Mouse (Mus musculus) adrenal gland, adult (tissue): Measurements from ENCODE around the gene Oxct2b.
A peak's percentile ranks its signal among the peaks of the same experiment; 100 is the strongest.
"Not testable (repeated sequence)": the region's sequence is repeated elsewhere in the genome, so short reads cannot be mapped to it uniquely, and the experiment has no call there.

Source experiments
- DNase-seq, 2 experiments: peaks; one replicate each; pipeline ENCODE4 v3.0.0; 2022 to 2023; ENCODE audit warnings: low spot score in 1 of 2; ENCODE audit not compliant: inconsistent age in 2 of 2

The Oxct2b gene

DNA sequence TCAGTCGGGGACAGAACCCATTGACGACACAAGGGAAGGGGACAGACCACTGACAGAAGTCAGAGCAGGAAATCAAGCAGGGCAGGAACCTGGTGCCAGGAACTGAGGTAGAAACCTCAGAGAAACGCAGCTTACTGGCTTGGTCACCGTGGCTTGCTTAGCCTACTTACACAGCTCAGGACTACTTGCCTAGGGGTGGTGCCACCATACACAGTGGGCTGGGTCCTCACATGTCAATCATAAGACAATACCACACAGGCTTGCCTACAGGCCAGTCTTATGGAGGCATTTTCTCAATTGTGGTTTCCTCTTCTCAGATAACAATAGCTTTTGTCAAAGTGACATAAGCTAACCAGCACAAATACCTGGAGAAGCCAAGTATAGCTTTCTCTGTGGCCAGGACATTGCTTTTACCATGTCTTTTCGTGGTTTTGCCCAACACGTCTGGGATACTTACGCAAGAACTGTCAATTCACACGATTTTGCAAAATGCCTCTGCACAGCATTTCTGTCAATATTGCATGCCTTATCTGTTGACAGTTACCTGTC lies 3.8 kb upstream of the Oxct2b start:
- no peak for DNase-seq

DNA sequence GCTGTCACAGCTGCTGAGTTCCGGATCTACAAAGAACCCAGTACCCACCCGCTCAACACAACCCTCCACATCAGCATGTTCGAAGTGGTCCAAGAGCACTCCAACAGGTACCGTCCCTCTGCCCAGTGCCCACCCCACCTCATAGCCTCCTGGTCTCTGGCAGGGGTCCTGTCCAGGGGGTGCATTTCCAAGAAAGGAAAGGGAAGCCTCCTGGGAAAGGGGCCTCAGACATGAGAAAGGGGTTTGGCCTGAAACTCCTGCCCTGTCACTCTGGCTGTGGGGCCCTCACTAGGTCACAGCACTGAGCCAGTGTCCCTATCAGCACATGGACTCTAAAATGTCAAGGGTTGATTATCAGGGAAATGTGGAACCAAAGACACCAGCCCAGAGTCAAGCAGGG lies 1.4 kb upstream of the Oxct2b start:
- not testable (repeated sequence) for DNase-seq

DNA sequence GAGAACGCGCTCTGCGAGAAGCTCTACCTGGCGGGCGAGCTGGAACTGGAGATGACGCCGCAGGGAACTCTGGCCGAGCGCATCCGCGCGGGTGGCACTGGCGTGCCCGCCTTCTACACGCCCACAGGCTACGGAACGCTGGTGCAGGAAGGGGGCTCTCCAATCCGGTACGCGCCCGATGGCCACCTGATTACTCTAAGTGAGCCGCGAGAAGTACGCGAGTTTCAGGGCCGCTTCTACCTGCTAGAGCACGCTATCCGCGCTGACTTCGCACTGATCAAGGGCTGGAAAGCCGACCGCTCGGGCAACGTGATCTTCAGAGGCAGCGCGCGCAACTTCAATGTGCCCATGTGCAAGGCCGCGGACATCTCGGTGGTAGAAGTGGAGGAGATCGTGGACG lies 574 bp downstream of the Oxct2b start:
- not testable (repeated sequence) for DNase-seq

DNA sequence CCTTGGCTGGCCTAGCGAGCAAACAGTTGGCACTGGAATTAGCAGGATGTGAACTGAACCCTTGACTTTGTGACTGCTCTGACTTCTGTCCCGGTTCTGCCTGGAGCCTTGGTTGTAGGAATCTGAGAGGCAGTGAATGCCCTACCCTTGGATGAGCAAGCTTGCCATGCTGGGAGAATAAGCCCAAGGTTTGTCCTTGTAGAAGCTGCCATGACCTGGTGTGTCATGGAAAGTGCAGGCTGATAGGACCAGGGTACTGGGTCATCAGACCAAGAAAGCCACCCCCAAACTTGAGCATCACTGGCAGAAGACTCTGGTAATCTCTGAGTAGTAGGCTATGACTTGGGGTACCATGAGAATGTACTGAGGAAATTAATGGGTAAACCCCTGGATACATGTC lies 5.2 kb downstream of the Oxct2b start:
- DNase-seq = peak in 1 of 2 experiments; percentile 74

DNA sequence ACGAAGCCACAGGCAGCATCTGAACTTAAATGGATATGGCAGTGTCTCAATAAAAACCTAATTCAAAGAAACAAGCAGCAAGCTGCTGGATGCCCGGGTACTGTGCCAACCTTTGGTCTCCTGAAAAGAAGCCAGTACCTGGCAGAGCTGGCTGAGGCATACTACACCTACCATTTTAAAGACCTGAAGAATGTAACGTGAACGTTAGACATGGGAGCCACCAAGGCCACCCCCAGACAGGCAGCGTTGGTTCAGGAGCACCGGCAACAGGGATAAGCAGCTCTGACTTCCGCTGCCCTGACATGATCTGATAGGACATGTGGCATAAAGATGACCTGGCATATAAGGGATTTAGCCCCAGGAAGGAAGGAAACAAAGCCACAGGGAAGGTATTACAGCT lies 10.6 kb downstream of the Oxct2b start:
- no peak for DNase-seq

DNA sequence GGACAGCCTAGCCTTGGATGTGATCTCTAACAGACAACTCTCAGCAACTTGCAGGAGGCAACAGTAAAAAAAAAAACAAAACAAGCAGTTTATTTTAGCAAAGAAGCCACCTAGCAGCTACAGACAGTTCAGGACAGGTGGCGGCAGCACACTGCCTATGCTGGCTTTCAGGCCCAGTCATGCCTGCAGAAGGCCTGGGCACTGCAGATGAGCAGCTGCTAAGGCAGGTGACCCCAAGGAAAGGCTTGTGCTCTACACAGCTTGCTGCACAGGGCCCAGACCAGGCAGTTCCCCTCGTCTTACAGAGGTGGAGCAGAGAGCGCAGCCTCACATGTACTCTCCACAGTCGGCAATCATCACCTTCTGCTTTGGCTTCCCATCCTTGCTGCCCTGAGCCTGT lies 11.0 kb downstream of the Oxct2b start:
- DNase-seq = no peak

DNA sequence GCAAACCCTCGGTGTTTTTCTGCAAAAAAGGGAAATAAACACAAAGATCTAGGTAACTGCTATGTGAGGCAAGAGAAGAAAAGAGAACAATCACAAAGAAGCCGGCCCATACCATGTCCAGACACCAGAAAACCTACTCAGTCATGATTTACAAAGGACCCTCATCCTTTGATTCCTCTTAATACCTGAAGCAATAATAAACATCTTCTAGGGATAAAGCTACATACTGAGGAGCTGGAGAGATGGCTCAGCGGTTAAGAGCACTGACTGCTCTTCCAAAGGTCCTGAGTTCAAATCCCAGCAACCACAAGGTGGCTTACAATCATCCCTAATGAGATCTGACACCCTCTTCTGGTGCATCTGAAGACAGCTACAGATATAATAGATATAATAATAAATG lies 21.5 kb downstream of the Oxct2b start:
- no peak for DNase-seq

DNA sequence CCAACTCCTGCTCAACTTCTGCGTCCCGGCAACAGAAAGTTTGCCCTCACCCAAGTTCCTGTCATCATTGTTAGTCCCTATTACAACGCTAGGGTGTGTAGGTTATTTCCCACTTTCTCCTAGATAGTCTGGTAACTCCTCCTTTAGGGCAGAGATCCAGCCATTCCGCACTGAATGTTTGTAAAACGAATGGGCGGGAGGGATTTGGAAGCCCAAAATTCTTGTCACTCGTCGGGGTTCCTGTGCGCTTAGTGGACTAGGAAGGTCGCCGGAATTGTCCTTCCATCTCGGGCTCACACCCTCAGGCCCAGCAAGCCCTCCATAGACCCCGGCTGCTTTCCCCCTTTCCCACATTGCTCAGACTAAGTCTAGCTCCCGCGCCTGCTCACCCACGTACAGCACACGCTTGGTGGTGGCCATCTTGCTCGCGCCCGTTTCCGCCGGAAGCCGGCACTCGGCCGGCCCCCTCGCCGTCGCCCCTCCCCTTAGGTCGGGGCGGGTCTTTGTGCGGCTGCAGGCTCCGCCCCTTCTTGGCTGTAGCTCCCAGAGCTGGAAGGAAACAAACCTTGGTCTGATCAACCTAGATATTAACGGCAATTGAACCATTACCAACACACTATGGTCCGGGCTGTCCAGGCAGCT lies 23.6 kb downstream of the Oxct2b start, which contains the start of gene Ppie:
Gene Ppie (minus strand): TSS at position 439 of the 642 bp plus-strand sequence.
- DNase-seq = peak; percentile 78 to 93

DNA sequence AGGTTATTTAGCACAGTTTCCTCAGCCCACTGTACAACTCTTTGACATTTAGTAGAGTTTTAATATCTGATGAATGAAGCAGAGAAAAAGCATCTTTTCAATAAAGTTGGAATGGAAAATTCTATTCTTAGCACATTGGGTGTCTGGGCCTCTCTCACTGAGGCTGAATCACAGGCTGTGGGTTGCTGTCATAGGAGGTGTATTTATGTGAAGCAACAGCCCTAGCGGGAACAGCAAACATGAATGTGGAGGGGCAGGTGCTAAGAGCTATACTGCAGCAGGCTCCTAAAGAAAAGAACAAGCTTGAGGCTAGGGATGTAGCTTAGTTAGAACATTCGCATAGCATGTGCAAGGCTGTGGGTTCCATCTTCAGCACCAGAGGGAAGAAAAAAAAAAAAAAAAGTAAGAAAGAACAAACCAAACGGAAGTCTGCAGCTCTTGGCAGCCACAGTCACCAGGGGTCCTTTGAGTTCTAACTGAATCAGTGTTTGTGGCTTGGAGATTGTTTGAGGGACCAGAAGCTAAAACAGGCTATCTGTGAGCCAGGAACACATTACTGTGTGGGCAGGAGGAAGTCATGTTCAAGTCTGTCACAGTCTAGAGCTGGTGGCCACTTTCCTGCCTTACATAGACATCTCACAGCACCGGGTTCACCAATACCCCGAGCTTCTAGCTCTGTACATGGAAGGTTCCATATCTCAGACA lies 31.5 kb downstream of the Oxct2b start:
- DNase-seq = no peak

DNA sequence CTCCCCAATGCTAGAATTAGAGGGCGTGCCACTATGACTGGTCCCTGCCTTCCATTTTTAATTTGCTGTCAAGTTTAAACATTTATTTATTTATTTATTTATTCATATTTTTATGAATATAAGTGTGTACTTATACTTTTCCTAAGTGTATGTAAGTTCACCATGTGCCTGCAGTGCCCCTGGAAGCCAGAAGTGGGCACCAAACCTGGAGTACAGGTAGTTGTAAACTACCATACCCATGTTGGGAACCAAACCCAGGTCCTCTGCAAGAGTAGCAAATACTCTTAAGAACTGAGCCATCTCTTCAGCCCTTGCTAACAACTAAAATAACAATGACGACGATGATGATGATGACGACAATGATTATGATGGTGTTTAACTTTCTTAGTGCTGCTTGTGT lies 35.9 kb downstream of the Oxct2b start:
- DNase-seq = no peak

DNA sequence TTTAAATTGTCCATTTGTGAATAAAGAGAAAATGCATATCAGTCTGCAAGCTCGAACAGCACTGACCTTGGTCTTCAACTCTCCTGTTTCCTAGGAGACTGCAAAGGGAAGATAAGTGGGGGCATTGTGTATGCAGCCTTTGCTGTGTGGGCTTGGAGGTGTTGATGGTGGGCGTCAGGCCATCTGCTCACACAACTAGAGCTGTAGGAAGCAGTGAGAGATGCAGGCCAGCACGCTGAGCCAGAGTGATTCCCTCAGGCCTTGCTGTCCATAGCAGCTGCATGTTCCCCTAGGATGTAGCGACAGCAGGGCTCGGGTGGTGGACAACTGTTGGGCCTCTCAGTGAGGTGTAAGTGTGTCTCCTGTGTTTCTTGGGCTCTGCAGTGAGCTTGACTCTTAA lies 36.9 kb downstream of the Oxct2b start:
- DNase-seq = no peak

DNA sequence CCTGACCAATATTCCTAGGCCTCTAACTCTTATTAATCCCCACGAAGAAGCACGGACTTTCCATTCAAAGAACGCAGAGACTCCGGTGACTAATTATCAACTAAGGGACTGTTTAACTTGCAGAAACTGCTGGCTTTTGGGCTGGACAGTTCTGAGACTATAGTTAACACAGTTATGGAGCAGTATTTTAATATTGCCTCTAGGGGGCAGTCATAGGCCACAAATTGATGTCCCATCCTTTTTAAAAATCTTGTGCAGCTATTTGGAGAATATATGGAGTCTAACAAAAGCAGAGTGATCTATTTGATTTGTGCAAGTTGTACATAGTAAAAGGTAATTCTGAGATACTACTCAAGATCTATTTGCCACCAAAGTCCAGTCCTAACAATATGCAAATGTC lies 38.9 kb downstream of the Oxct2b start:
- DNase-seq = peak; percentile 18 to 82

DNA sequence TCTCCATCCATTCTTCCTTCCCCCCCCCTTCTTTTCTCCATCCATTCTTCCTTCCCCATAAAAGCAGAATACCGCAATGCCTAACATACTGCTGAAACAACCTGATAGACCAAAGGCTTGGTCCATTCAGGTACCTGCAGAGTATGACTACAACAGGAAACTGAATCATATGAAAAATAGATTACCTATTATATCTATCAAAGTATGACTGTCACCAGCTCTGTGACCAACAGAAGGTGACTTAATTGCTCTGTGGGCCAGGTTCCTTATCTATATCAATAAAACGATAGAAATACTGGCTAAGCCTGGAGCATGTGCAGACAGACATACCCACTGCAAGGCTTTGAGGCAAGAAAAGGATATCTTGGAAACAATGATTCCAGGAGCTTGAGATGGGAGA lies 39.4 kb downstream of the Oxct2b start:
- no peak for DNase-seq

DNA sequence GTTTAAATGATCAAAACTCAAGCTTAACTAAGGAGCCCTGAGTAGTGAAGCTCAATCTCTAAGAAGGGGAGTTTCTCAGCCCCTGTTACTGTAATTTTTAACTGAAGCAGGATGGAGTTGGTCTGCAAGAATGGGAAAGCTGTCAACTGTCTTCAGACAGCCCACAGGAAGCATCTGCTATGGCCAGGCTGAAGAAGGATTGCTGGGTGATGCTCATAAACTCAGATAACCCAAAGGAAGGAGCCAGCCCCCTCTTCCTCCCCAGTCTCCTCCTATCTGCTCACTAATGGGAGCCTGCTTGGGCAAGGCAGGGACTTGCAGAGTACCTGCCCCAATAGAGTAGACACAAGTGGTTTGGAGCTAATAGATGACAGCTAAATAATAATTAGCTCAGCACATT lies 39.8 kb downstream of the Oxct2b start:
- DNase-seq = no peak

DNA sequence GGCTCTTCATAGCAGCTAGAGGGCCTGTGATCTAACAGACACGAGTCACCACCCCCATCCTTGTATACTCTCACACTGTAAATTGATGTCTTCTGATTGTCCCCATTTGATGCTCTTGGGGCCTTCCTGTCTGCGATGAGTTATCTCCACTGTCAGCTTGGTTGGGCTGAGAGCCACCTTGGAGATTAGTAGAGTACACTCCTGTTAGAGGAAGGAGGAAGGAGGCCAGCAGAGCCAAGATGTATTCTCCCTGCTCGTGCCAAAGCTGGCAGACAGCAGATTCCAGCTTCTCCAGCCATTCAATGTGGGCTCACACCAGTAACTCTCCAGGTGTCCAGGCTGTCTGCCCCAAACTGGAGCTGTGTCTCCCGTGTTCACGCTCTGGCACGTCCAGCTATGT lies 44.5 kb downstream of the Oxct2b start:
- DNase-seq = peak in 1 of 2 experiments; percentile 44

DNA sequence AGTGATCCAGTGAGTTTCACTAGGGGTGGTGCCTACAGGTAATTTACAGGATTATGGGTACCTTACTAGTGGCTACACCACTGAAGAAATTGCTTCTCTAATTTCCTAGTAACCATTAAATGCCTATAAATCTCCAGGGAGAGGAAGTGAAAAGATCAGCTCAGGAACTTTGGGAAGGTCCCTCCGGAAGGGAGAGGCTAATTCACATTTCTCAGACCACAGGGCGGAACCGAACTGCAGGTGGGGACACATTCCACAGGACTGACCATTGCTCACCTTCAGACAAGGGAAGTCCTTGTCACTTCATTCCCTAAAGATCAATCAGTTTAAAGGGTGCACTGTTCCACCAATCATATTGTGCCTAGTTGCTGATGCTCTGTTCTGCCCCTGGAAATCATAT lies 45.2 kb downstream of the Oxct2b start:
- not testable (repeated sequence) for DNase-seq

DNA sequence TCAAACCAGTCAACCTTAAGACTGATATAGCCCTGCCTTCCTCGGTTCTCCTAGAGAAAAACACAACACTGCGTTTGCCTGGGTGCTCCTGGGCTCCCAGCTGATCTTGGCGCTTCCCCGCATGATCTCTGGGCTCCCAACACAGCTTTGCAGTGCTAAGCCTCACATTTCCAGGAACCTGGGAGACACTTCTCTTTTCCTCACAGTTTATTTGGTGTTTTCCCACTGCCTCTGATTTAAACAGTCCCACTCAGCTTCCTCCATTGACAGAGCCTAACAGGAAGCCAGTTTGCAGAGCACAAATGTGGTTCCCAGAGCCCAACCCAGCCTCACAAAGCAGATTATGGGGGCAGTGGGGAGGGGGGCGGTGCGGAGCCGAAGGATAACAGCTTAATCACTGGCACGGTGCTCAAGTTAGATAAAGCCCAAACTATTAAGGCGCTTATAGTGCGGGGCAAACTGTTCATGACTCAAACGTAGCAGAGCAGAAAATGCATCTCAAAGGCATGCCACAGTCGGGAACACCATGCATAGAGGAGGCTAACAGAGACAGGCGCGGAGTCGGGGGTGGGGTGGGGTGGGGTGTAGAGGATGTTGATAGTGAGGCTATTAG lies 46.3 kb downstream of the Oxct2b start:
- no peak for DNase-seq

DNA sequence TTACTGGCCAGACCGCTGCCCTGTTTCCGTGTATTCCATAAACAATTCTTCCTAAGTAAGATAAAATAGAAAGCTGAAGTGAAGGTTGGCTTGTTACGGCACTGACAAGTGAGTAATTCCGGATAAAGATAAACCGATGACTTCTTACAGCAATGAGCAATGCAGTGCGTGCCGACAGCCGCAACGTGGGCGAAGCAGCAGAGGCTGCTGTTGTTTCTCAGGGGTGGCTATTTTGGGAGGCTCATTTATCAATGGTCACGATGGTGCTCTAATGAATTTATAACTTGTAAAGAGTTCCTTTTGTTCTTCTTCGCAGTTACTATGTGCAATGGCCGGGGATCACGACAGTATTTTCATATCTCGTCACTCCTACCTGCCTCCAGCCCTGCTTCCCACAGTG lies 48.1 kb downstream of the Oxct2b start:
- peak in 1 of 2 experiments; percentile 47 for DNase-seq
